Mouse (Mus musculus) small intestine, adult 2 months (tissue): ENCODE data around the gene Sh3pxd2b. TPM values are rescaled to one million over a fixed set of nuclear protein-coding genes. Genes with fewer than 3 reads are reported as not detected.
"Not testable (repeated sequence)": the region's sequence is repeated elsewhere in the genome, so short reads cannot be mapped to it uniquely, and the experiment has no call there.

ENCODE experiments used
- H3K27ac ChIP-seq: fragments of 200-500 bp; 2 replicates; pipeline ENCODE4 v1.5.1; 2012; ENCODE audit warnings: low read depth, low read length, control low read depth, inconsistent platforms; ENCODE audit not compliant: insufficient read depth
- H3K27me3 ChIP-seq: fragments of 200-500 bp; 2 replicates; pipeline ENCODE4 v1.6.1; 2012; ENCODE audit warnings: mild to moderate bottlenecking, moderate library complexity, low read length, inconsistent platforms; ENCODE audit not compliant: control insufficient read depth, insufficient read depth
- H3K36me3 ChIP-seq: fragments of 200-500 bp; 2 replicates; pipeline ENCODE4 v1.6.1; 2012; ENCODE audit warnings: mild to moderate bottlenecking, low read length, control low read depth, inconsistent platforms; ENCODE audit not compliant: control insufficient read depth, insufficient read depth
- H3K4me1 ChIP-seq: fragments of 200-500 bp; 2 replicates; pipeline ENCODE4 v1.6.1; 2012; ENCODE audit warnings: low read length, inconsistent platforms, mixed read lengths; ENCODE audit not compliant: control insufficient read depth, insufficient read depth, insufficient read length
- H3K4me3 ChIP-seq: fragments of 200-500 bp; 2 replicates; pipeline ENCODE4 v1.5.1; 2012; ENCODE audit warnings: low read depth, mild to moderate bottlenecking, control low read depth, inconsistent platforms, low read length, moderate library complexity
- CTCF ChIP-seq: fragments of 200-500 bp; IDR thresholded peaks from 2 replicates; pipeline ENCODE4 v1.5.1; 2012; ENCODE audit warnings: low read depth, mild to moderate bottlenecking, control low read depth, inconsistent platforms, low read length, moderate library complexity, mixed read lengths; ENCODE audit not compliant: insufficient replicate concordance, insufficient read length; ENCODE audit errors: extremely low read depth
- POLR2A ChIP-seq: fragments of 200-500 bp; IDR thresholded peaks from 2 replicates; pipeline ENCODE4 v1.6.1; 2012; ENCODE audit warnings: low read depth, mild to moderate bottlenecking, control low read depth, inconsistent platforms, low read length, moderate library complexity
- WGBS: fragments of 180-500 bp; shearing (Covaris S2); methylation state at CpG from one replicate; pipeline ENCODE4 v1.1.7; 2018; 5-methylcytosine and 5-hydroxymethylcytosine counted together
- polyA plus RNA-seq: library from polyadenylated mRNA; depleted of rRNA; stranded (reverse); fragments of >200 nt; gene quantifications from 2 replicates; pipeline ENCODE4 v1.2.3, GENCODE M21; 2012; rRNA removed

Gene Sh3pxd2b
- polyA plus RNA-seq: 1.7 and 2.4 TPM in 2 replicates

DNA sequence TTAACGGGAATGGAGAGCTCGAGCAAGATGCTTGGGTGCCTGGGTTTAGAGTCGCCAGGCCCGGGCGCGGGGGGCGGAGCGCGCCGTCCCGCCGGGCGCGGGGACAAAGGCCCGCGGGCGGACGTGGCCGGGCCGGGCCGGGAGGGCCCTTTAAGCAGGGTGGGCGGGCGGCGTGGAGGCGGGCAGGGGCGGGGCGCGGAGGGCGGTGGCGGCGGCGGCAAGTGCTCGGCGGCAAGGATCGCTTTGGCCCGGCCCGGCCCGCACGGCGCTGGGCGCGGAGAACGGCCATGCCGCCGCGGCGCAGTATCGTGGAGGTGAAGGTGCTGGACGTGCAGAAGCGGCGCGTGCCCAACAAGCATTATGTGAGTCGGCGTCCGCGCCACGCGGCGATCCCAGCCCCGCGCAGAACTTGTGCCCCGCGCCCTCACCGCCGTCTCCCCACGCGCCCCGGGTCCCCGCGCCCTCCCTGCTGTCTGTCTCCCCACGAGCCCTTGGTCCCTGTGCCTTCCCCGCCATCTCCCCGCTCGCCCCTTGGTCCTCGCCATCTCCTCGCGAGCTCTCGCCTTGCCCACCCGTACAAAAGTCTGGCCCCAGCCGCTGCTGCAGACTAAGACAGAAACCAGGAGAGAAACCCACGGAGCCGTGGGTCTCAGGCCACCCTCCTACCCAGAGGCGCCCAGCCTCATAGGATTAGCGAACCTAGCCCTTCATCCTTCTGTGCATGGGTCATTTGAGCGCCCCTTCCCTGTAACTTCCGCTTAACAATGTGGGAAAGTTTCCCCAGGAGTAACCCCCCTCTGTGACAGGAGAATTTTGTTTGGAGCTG, at the start of gene Sh3pxd2b:
TSS of gene Sh3pxd2b (plus strand) at position 214 of the 826 bp plus-strand sequence.
- 1% methylated on average over 86 of the region's 86 CpGs for WGBS

DNA sequence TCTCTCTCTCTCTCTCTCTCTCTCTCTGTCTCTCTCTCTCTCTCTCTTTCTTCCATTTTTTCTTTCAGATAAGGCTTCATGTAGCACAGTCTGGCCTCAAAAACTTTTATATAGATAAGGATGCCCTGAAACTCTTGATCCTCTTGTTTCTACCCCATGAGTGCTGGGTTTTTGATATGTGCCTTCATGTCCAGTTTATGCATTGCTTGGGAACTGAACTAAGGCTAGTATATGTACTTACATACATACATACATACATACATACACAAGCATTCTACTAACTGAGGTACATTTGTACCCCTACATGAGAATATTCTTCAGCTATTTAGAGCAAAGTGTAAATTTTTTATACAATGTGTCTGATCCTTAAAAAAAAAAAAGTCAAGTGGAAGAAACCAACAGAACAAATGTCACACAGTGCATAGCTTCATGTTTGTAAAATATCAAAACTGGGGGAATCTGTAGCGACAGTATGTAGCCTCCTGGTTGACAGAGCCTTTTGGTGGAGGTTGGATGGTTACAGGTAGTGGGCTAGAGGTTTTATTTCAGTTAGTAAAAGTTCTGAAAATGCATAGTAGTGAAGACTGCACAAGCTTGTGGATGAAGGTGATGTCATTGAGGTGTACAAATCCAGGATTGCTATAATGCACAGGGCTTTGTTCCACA, 49.6 kb upstream of the Sh3pxd2b start:
- TF ChIP-seq POLR2A (no peak), CTCF (no peak)
- H3K36me3 ChIP-seq: no peaks in the 10 kb centered on the region
- H3K27me3 ChIP-seq: no peaks in the 10 kb centered on the region
- no peaks in the 10 kb centered on the region for H3K4me1 ChIP-seq
- 84% methylated on average over 1 of the region's 1 CpGs for WGBS
- no peak overlapping the region for H3K27ac ChIP-seq
- no peak overlapping the region for H3K4me3 ChIP-seq

More for the DNA sequence above, at the start of gene Sh3pxd2b:
- H3K4me1 ChIP-seq: no peaks in the 10 kb centered on the region
- H3K27me3 ChIP-seq: peaks cover 2% of the 10 kb centered on the region
- H3K36me3 ChIP-seq: no peaks in the 10 kb centered on the region
- TF ChIP-seq CTCF (no peak), POLR2A (no peak)
- peak within 1 kb of the TSS; percentile 80 for H3K4me3 ChIP-seq
- 0 out of 2 replicates have a peak within 1 kb of the TSS, but pooled peaks have one; percentile 3 for H3K27ac ChIP-seq

DNA sequence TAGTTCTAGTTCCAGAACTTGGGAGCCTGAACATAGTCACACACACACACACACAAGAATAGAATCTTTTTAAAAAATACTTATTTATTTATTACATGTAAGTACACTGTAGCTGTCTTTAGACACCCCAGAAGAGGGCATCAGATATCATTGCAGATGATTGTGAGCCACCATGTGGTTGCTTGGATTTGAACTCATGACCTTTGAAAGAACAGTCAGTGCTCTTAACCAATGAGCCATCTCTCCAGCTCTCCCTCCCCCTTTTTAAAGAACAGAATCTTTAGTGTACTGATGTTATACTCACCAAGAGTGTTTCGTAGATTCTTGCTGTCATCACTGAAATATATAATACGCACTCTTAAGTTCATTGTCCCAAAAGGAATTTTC, 49.1 kb upstream of the Sh3pxd2b start:
- H3K36me3 ChIP-seq: no peaks in the 10 kb centered on the region
- TF ChIP-seq POLR2A: no peak
- no peak for TF ChIP-seq CTCF
- no peaks in the 10 kb centered on the region for H3K4me1 ChIP-seq
- no peaks in the 10 kb centered on the region for H3K27me3 ChIP-seq
- no peak overlapping the region for H3K27ac ChIP-seq
- WGBS: 95% methylated on average over 2 of the region's 2 CpGs
- no peak overlapping the region for H3K4me3 ChIP-seq

DNA sequence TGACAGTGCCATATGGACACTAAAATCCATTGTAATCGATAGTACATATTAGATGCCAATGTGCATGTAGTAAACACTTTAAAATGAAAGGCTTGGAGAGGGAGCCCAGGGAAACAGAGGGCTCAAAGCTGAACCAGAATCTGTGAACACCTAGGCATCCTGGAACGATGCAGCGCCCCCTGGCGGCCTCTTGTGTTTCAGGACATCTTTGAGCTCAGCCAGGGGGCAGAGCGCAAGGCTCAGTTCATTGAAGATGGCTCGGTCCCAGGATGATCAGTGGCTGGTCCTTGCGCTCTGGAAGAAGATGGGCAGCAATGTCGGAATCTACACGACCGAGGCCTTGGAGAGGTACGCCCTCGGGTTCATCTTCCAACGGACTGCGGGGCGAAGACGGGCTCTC, 47.8 kb upstream of the Sh3pxd2b start, which contains the start of gene Hbq1a:
TSS of gene Hbq1a (plus strand) at position 205 of the 400 bp plus-strand sequence.
- peak; percentile 66; the same call in 1 of the 2 replicates for TF ChIP-seq CTCF
- H3K27me3 ChIP-seq, H3K4me1 ChIP-seq, H3K27ac ChIP-seq, H3K36me3 ChIP-seq: not testable (repeated sequence)
- 0 out of 2 replicates have a peak within 1 kb of the TSS, but pooled peaks have one; percentile 25 for H3K4me3 ChIP-seq
- WGBS: 7% methylated on average over 16 of the region's 16 CpGs

DNA sequence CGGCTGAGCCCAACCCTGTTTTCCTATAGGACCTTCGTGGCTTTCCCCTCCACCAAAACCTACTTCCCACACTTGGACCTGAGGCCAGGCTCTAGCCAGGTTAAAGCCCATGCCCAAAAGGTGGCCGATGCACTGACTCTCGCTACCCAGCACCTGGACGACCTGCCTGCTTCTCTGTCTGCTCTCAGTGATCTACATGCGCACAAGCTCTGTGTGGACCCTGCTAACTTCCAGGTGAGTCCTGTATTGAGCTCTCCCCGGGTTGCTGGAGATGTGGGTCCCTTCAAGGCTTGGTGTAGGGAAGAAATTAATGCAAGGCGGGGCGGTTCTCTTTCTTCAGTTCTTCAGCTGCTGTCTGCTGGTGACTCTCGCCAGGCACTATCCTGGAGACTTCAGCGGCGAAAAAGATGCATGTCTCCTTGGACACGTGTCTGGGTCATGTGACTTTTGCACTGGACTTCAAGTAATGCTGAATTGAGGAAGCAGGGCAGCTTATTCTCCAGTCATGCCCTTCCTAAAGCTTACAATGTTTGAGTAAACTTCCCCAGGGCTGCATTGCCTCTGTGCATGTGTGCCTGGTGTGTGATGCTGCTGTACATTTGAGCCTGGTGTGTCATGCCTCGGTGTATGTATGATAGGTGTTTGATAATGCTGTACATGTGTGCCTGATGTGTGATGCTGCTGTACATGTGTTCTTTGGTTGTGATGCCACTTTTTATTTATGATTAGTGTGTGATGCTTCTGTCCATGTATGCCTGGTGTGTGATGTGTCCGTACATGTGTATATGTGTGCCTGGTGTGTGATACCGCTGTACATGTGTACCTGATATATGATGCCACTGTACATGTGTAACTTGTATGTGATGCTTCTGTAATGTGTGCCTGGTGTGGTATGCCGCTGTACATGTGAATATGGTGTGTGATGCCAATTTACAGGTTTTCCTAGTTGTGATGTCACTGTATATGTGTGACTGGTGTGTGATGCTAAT, 47.0 kb upstream of the Sh3pxd2b start:
- WGBS: 46% methylated on average over 15 of the region's 17 CpGs
- no peak overlapping the region for H3K27ac ChIP-seq

DNA sequence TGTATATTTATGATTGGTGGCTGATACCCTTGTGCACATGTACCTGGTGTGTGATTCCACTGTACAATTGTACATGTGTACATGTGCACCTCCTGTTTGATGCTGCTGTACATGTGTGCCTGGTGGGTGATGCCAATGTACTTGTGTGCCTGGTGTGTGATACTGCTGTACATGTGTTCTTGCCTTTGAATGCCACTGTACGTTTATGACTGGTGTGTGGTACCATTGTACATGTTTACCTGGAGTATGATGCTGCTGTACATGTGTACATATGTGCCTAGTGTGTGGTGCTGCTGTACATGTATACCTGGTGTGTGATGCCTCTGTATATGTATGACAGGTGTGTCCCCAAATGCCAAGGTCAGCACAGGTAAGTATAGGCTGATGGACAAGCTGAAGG, 46.1 kb upstream of the Sh3pxd2b start:
- TF ChIP-seq CTCF (no peak), POLR2A (no peak)
- 62% methylated on average over 1 of the region's 1 CpGs for WGBS

More for the DNA sequence above, 47.0 kb upstream of the Sh3pxd2b start:
- Histone ChIP-seq H3K36me3 (no peaks in the 10 kb centered on the region), H3K27me3 (no peaks in the 10 kb centered on the region), H3K4me1 (no peaks in the 10 kb centered on the region), H3K4me3 (no peak overlapping the region)
- no peak for TF ChIP-seq POLR2A
- TF ChIP-seq CTCF: no peak

More for the DNA sequence above, 46.1 kb upstream of the Sh3pxd2b start:
- no peak overlapping the region for H3K27ac ChIP-seq
- no peaks in the 10 kb centered on the region for H3K4me1 ChIP-seq
- H3K36me3 ChIP-seq: no peaks in the 10 kb centered on the region
- H3K27me3 ChIP-seq: no peaks in the 10 kb centered on the region
- no peak overlapping the region for H3K4me3 ChIP-seq
